Mouse (Mus musculus) cerebellum, adult 2 months (tissue): ENCODE data around the gene Gngt2.

Experiments used
- CTCF ChIP-seq: fragments of 200-500 bp; IDR thresholded peaks from 2 replicates; pipeline ENCODE4 v1.5.1; 2011; ENCODE audit warnings: low read depth, mild to moderate bottlenecking, control low read depth, low read length, moderate library complexity, borderline replicate concordance; ENCODE audit not compliant: insufficient read depth
- POLR2A ChIP-seq: fragments of 200-500 bp; IDR thresholded peaks from 2 replicates; pipeline ENCODE4 v1.6.1; 2011; ENCODE audit warnings: low read length, control low read depth, borderline replicate concordance; ENCODE audit not compliant: insufficient read depth

DNA sequence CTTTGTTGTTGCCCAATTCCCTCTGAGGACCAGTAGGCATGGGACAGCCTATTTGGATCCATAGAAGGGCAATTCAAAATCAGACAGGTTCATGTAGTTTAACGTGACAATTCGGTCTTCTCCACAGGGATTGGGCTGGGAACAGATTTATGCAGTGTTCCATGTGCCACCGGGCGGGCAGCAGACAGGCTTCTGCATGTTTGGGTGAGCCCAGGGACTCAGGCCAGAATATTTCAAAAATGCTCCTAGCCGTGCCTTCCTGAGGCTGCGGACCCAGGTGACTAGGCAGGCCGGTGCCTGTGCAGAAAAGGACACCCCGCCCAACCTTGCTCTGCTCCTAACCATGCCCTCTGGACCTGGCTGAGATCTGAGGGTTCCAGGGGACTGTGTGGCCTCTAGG is 17.9 kb upstream of the Gngt2 start:
- TF ChIP-seq POLR2A, result no peak
- TF ChIP-seq CTCF, result no peak
